Mouse (Mus musculus): ENCODE data around the gene Immt. TPM values are rescaled to one million over a fixed set of nuclear protein-coding genes. Genes with fewer than 3 reads are reported as not detected.

Immt gene
- polyA plus RNA-seq (2015; fragmentation: Nextera tagmentation; extraction: Ambion mirVana), result 205 and 218 TPM in 2 replicates

DNA sequence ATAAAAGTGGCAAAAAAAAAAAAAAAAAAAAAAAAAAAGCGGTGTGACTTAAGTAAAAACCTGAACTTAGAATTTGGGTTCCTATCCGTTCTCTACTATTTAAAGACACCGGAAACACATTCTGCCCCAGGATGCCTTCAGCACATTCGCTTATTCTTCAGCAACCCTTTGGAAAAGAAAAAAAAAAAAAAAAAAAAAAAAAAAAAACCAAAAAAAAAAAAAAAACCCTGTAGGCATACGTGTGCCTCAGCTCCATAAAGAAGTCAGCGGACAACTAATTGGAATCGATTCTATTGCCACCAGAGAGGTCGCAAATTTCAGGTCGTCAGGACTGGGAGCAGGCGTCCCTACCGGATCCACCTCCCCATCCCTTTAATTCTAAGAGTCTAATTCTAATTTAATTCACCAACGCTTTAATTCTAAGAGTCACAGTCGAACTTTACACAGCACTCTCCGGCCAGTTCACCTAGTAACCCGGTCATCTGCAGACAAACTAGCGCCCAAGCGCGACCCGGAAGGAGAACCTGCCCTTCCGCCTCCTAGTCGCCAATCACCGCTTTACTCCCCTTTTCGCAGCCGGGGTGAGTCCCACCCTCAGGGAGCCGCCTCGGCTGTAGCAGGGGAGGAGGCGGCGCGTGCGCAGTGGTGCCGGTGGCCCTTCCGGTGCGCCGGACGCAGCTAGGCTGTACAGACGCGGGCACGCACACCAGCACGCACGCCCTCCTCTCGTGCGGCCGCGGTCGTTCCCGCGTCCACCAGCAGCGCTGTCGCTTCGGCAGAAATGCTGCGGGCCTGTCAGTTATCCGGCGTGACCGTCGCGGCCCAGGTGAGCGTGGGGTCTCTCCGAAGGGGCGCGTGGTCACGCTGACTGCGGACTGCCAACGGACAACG lies at the start of gene Immt:
Immt (plus strand) TSS at position 642 of the 891 bp plus-strand sequence.

DNA sequence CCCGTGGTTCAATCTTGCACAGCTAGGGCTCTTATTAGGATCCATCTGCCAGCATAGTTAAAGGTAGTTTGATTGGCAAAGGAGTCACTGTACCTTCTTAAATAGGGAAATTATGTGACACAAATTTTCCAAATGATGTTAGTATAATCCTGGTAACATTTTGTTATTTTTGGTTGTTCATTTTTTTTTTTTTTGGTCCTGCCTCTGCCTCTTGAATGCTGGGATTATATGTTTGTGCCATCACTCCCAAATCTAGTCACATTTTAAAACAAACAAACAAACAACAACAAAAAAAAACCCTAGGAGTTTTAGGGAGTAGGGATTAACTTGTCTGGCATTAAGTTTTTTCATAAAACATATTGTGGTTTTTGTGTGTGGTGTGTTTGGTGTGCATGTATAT lies 4.3 kb upstream of the Immt start, which contains the start of gene Mrpl35:
Mrpl35 (minus strand) TSS at position 101 of the 400 bp plus-strand sequence.

DNA sequence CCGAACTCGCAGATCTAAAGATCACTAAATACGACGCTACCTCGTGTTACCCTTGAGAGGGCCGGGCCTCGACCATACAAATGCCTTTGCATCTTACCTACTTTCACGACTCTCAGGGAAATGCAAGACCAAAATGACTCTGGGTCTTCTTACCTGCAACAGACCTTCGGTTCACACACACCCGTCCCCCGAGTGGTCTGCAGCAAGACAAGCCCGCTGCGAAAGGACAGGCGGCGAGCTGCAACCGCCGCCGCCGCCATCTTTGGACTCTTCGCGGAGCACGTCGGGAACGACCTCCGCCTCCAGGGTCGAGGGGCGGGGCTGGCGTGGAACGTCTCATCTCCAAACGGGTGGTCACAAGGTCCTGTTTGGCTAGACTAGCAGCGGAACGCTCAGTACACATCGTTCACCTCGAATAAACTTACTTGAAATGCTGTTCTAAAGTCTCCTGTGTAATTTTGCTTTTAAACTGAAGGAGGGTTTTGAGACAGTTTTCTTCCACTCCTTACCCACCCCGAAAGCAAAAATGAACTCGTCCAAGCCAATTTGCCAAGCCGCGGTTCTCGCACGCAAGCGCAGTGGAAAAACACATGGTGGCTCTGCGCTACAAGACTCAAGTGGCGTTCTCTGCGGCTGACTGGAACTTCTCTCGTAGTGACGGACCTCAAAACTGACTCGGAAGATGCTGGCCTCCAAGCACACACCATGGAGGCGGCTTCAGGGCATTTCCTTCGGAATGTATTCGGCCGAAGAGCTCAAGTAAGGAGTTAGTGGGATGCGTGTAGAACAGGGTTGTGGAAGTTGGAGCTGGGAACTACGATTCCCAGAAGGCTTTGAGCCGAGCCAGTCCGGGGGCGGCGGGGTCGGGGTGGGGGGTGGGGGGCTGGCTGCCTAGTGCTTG lies 77.6 kb downstream of the Immt start, which contains the start of the genes Ptcd3 and Polr1a:
Ptcd3 (minus strand) TSS at position 270 of the 901 bp plus-strand sequence.
Polr1a (plus strand) TSS at position 573 of the 901 bp plus-strand sequence.

Other genes starting within 250 kb of the Immt start
- gene Kdm3a, start 198.3 kb upstream of the Immt start, polyA plus RNA-seq (2015; fragmentation: Nextera tagmentation; extraction: Ambion mirVana), result 15.3 and 16.9 TPM in 2 replicates
- 45.2 and 48.5 TPM in 2 replicates for gene Reep1, start 123.8 kb upstream of the Immt start, polyA plus RNA-seq (2015; fragmentation: Nextera tagmentation; extraction: Ambion mirVana)
- gene Mrpl35, start 4.4 kb upstream of the Immt start, polyA plus RNA-seq (2015; fragmentation: Nextera tagmentation; extraction: Ambion mirVana), result 61.5 and 66.4 TPM in 2 replicates
- gene Ptcd3, start 77.4 kb downstream of the Immt start, polyA plus RNA-seq (2015; fragmentation: Nextera tagmentation; extraction: Ambion mirVana), result 60.4 and 60.9 TPM in 2 replicates
- 14.0 and 15.1 TPM in 2 replicates for gene Polr1a, start 77.7 kb downstream of the Immt start, polyA plus RNA-seq (2015; fragmentation: Nextera tagmentation; extraction: Ambion mirVana)